Mouse (Mus musculus) kidney, postnatal 4 days (tissue): ENCODE results near the gene Rnf167.
A peak's percentile ranks its signal among the peaks of the same experiment; 100 is the strongest.

Experiments used
- DNase-seq, 2 experiments: peaks; one replicate each; pipeline ENCODE4 v3.0.0; 2021; ENCODE audit warnings: mixed read lengths in 2 of 2

The Rnf167 gene

DNA sequence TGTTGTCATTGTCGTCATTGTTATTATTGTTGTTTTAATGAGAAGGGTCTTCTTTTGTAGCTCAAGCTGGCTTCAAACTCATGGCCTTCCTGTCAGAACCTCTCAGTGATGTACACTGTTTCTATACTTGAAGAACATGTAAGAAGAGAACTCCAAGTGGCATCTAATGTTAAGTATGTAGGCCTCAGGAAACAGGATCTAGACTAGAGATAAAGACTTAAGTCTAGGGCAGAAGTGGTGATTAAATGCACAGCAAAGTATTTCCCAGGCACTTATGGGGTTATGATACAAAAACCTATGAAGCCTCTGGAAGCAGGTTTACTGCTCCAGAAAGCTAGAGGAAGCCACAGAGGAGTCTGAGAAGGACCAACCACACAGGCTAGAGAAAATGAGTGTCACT lies 8.7 kb upstream of the Rnf167 start:
- no peak for DNase-seq

DNA sequence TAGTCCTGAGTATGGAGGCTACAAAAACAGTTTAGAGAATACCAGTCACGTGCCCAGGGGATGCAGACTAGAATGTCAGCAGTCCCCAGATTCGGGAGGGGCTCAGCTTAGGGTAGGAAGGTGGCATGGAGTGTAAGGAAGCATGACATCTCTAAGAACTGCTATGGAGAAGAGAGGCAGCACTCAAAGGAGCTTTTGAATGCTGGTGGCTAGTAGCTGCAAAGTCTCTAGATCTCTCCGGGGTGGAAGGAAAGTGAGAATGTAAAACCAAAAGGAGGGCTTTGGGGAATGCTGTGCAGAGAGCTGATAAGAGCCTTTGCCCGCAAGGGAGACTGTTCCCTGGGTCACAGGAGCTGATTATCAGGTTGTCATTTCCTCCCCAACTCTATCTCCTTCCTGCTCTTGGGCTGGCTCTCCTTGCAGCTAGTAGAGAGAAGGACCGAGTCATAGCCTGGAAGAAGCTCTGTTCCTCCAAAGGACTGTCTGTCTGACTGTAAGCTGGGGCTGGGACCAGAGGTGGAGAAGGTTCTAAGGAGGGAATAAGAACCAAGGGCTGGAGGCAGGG lies 8.2 kb upstream of the Rnf167 start, which contains the start of gene Gp1ba:
Gp1ba (plus strand) TSS at position 409 of the 565 bp plus-strand sequence.
- no peak for DNase-seq

- no peak for DNase-seq
These were observed 7.1 kb upstream of the Rnf167 start for GRCm38 (mm10) chr11:70639976-70640375.

DNA sequence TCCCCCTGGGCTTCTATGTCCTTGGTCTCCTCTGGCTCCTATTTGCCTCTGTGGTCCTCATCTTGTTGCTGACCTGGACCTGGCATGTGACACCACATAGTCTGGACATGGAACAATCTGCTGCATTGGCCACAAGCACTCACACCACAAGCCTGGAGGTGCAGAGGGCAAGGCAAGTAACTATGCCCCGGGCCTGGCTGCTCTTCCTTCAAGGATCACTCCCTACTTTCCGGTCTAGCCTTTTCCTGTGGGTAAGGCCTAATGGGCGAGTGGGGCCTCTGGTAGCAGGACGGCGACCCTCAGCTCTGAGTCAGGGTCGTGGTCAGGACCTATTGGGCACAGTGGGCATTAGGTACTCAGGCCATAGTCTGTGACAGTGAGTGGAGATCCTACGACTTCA lies 5.8 kb upstream of the Rnf167 start:
- no peak for DNase-seq

GRCm38 (mm10) chr11:70643051-70643450 lies 4.0 kb upstream of the Rnf167 start:
- no peak for DNase-seq

- no peak for DNase-seq
These were observed 2.4 kb upstream of the Rnf167 start for GRCm38 (mm10) chr11:70644564-70645103.

- DNase-seq: no peak
These were observed 1.4 kb upstream of the Rnf167 start for GRCm38 (mm10) chr11:70645461-70646258.

DNA sequence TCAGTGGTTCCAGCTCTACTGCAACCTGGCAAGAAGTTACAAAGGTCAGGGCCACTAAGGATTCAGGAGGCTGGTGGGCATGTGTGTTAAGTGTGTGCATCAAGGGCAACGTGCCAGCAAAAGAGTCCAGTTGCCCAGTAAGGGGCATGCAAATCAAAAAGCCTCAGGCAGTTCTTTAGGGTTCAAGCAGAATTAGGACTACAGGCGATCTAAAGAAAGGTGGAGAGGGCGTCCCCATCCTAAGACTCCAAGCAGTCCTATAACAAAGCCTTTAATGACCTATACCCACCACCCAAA lies 828 bp upstream of the Rnf167 start:
- DNase-seq: peak; percentile 32 to 61

- DNase-seq: peak; percentile 54 to 64
These were observed 833 bp downstream of the Rnf167 start for GRCm38 (mm10) chr11:70647716-70648420.

DNA sequence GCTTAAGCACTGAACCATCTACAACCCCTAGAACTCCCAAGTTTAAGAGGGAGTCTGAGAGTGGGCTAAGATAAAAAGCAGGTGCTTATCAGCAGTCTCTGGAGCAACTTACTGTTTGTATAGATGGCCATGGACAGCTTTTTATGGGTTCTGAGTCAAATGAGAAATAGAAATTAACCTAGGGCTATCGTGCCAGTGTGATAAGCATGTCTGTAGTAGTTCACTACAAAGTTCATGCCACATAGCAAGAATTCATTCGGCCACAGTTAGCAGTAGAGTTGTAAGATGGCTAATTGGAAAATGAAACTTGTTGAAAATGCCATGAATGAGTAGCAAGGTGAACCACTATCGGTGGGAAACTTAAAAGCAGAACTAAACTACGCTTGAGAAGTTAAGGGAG lies 1.5 kb downstream of the Rnf167 start:
- no peak for DNase-seq

- no peak for DNase-seq
These were observed 2.2 kb downstream of the Rnf167 start for GRCm38 (mm10) chr11:70649185-70649734.

GRCm38 (mm10) chr11:70650322-70651175 lies 3.5 kb downstream of the Rnf167 start:
- no peak for DNase-seq

DNA sequence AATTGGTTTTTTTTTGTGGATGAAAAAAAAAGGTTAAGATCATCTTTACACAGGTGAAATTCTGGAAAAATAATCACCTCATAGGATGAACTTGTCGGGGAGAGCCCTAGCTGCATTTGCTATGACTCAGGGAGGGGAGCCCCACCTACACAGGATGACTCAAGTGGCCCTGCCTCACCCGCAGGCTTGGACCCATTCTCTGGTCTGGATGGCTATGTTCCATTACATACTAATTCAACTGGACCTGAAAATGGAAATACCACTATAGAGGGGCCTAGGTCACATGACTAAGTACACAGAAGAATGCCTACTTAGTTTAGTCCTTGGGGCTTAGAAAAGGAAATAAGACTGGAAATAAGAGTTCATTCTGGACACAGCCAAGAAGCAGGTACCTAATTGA lies 4.4 kb downstream of the Rnf167 start:
- no peak for DNase-seq

DNA sequence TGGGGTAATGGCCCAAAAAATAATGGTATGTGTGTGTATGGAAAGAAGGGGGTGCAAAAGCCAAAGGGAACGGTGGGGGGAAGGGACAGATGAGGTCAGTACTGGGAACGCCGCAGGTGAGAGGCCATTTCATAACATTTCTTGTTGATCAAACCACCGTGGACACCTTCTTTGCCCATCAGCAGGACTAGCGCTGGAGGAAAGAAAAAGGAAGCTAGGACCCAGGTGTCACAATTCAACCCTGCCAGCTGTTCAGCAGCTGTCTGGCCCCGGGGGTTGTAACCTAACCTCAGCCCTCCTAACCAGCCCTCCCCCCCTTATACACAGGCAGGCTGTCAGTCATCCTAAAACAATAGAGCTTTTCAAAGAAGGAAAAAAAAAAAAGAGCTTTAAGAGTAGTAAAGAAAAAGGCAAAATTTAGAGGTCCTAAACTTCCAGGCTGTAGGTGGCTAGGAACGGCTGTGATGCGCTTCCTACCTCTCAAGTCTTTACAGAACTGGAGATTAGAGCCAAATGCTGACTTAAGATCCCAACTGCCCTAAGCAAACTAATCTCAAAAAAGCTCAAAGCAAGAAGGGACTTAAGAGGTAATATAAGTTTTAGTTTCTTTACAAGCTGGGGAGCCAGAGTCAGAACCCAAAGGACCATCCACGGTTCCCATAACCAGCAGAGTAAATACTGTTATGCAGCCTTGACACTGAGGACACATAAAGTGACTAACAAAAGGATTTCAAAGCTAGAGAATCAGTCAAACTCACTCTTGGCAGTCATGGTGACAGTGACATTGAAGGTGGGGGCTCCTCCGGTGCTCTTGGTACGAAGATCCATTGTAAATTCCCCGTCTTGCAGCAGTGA lies 5.2 kb downstream of the Rnf167 start:
- peak in 1 of 2 experiments; percentile 43 for DNase-seq

GRCm38 (mm10) chr11:70652884-70653344 lies 5.9 kb downstream of the Rnf167 start:
- DNase-seq: no peak

DNA sequence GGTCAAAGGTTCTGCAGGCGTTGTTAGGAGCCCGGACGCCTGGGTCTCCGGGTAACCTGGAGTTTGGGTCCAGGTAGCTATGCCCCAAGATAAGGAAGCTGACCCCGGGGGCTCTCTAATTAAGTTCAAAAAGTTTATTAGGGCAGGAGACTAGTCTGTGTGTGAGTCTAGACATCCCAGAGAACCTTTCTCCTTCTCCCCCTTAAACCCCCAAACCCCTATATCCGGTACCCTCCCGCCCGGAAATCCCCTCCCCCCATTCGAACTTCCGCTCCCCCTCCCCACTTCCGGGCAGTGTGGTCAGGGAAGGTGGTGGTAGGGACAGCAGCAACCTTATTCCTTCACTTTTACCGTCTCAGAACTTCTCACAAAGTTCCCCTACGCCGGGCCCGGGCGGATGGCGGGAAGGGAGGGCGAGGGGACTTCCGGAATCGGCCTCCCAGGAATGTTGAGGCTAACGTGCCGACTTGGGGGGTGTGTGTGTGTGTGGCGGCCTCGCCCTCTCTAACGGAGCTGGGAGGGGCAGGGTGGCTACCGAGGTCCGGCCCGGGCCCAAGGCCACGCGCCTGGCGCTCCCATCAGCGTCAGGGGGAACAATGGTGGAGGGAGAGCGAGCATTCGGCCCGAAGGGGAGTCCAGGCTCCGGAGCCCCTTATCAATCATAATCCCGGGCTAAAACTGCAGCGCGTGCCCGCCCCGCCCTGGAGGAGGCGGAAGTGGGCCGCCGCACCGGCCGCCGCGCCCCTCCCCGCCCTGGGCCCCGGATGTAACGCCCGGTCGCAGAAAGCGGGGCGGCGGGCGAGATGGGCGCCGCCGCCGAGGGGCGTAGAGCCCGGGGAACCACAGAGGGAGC lies 6.5 kb downstream of the Rnf167 start:
- DNase-seq: peak; percentile 76 to 86

- DNase-seq: peak; percentile 86 to 92
These were observed 7.3 kb downstream of the Rnf167 start, which contains the start of gene Pfn1 for GRCm38 (mm10) chr11:70654198-70654922. TSS of gene Pfn1 (minus strand) at chr11:70654644.

DNA sequence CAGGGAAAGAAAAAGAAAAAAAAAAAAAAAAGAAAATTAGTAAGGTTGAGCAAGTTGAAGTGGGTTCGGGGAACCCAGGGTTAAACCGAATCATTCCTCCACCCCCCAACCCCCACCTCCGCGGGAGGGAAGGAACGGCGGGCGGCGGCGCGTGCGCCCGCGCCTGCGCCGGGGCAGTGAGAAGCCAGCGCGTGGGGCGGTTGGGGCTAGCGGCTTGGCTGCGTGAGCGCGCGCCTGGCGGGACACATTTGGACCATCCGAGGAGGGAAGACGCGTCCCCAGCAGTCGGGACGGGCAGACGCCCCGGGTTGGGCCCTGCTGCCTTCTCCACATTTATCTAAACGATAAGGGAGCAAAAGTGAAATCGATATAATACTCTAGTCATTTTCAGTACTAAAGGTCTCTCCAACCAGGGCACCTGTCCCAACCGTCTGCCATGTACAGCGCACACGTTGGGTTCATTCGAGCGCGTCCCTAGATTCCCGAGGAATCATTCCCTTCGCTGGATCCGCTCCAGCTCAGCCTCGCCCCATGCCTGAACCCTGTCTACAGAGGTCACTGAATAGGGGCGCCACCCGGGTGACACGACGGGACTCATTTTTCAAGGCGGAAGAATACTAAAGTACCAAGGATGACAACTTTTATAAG lies 8.0 kb downstream of the Rnf167 start:
- DNase-seq: peak; percentile 89 to 93
